Mouse (Mus musculus): ENCODE measurements at regions not wholly inside any gene's neighbourhood (a gene's known extent, or its start where the extent isn't known, plus 50 kb on each side); places are given as distances from the start of the nearest gene placed in this dataset.

- no peak for DNase-seq
Observed at GRCm38 (mm10) chr3:140874070-140874895, 337.9 kb downstream of the Pdha2 start.

GRCm38 (mm10) chr3:140872511-140872910 is 339.6 kb downstream of the Pdha2 start:
- DNase-seq = no peak

DNA sequence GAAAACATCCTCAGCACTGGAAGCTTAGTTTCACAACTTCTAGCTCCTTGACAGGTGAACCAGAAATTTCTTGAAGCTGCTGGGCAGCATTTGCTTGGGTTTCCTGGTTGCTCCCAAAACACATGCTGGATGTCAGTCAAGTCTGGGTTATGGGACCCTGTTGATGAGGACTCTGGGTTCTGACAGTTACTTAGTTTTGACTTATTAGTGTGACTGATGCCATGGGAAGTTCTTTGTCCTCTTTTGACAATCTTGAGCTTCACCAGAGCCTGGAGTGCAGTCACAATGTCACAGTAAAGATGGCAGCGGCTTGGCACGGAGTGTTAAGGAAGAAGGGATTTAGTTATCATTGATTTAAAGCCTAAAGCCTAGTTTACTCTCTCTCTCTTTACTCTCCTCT is 340.9 kb downstream of the Pdha2 start:
- DNase-seq = no peak

- DNase-seq = no peak
Observed at GRCm38 (mm10) chr3:140840197-140840596, 372.0 kb downstream of the Pdha2 start.

- no peak for DNase-seq
Observed at GRCm38 (mm10) chr3:140837976-140838581, 374.1 kb downstream of the Pdha2 start.

- no peak for DNase-seq
Observed at GRCm38 (mm10) chr3:140821266-140821665, 390.9 kb downstream of the Pdha2 start.

GRCm38 (mm10) chr3:140805586-140805985 is 406.6 kb downstream of the Pdha2 start:
- DNase-seq = no peak

- DNase-seq = no peak
Observed at GRCm38 (mm10) chr3:140792943-140793342, 419.2 kb downstream of the Pdha2 start.

DNA sequence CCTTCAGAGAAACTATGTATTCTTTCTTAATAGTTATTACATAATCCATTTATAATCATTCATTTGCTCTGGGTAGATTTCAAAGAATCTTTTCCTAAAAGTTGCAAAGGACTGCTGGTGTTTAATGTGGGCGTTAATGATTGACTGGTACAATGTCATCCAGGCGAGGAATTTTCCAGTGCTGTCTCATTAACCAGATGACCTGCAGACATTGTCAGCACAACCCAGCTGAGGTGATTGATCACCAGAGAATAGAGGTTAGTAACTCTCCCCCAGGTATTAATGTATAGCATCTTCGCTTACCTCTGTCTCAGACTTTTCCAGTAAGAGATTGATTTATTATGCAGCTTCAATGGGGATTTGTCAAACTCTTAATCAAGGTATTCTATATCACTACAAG is 426.5 kb downstream of the Pdha2 start:
- DNase-seq = no peak

GRCm38 (mm10) chr3:140760051-140760450 is 452.1 kb downstream of the Pdha2 start:
- no peak for DNase-seq

- DNase-seq = peak; percentile 51
Observed at GRCm38 (mm10) chr3:140744501-140744900, 467.7 kb downstream of the Pdha2 start.

DNA sequence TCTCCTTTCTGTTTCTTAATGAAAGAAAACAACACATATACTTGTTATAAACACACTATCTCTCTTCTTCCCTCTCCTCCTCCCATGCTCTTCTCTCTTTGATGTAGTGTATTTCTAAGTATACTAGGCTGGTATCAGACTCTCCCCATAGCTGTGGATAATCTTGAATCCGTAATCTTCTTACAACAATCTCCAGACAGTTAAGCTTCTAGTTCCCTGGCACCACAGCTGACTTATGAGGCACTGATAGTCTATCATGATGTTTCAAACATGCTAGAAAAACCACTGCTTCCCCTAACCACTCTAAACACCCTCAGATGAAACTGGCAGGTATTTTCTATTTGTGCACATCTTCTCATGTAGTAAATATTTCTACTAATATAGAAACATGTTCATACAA is 471.7 kb downstream of the Pdha2 start:
- DNase-seq = no peak

GRCm38 (mm10) chr3:140738654-140739369 is 473.3 kb downstream of the Pdha2 start:
- no peak for DNase-seq

DNA sequence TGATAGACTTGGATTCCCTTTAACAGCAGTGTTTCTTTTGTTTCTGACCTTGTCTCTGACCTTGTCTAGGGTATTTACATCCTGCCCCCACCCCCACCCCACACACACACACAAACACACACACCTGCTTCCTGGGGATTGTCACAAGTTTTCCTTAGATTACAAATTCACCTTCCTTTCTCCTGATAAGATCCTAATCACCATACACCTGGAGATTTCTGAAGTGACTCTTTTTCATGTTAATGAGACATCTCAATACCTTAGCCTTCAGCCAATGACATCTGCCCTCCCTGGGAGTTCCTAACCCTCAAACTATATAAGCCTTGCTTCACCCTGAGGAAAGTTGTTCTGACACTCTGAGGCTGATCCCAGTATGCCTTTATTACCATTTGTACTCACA is 495.3 kb downstream of the Pdha2 start:
- DNase-seq = no peak

GRCm38 (mm10) chr3:140707591-140708131 is 504.5 kb downstream of the Pdha2 start:
- DNase-seq = no peak

GRCm38 (mm10) chr3:140706725-140707124 is 505.4 kb downstream of the Pdha2 start:
- DNase-seq = no peak

DNA sequence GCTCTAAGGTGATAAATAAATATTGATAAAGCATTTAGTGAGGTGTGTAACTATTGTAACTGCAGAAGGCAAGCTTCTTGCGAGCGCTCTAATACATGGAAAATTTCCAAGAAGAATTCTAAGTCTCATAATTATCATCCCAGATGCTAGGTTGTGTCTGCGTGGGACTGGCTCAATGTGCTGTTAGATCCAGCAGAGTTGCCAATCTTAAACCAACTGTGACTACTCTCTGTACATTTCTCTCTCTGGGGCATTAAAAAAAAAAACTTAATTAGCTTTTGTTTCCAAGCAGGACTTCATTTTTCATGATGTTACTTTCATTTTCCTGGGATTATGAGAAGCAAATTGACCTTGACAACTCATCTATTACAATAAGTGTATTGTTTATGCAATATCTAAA is 506.6 kb downstream of the Pdha2 start:
- DNase-seq = no peak

- no peak for DNase-seq
Observed at GRCm38 (mm10) chr3:140702929-140703328, 509.2 kb downstream of the Pdha2 start.

DNA sequence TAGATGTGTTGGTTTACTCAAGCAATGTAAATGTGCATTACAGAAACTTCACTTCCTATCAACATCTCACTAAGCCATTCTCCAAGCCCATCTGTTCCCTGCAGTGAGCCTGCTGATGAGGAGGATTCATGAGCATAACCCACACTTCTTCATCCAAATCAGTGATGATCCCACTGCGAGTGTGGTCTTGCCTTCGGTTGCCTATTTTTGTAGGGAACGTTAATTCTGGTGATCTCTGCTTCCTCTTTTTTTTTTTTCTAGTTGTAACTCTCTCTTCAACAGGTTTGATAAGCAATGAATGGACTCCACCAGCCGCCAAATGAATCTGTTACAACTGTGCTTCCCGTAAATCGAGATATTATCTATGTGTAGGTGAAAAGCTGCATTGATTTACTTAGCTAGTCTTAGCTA is 509.9 kb downstream of the Pdha2 start:
- peak; percentile 42 for DNase-seq

DNA sequence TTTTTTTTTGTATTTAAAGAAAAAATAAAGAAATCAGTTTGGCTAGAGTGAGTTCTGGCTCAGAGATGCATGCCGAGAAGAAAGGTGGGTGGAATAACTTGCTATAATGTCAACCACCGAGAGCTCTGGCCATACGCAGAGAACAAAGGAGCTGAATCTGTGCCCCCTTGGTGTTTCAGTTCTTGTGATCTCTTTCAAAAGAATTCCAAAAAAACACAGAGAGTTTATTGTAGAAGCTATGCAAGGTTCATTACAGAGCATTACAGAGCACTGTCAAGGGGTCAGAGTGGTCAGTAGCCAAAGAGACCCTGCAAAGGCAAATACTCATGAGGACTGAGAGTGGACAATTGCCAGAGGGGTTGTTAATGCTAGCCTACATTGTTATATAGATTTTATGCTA is 514.9 kb downstream of the Pdha2 start:
- DNase-seq = no peak

DNA sequence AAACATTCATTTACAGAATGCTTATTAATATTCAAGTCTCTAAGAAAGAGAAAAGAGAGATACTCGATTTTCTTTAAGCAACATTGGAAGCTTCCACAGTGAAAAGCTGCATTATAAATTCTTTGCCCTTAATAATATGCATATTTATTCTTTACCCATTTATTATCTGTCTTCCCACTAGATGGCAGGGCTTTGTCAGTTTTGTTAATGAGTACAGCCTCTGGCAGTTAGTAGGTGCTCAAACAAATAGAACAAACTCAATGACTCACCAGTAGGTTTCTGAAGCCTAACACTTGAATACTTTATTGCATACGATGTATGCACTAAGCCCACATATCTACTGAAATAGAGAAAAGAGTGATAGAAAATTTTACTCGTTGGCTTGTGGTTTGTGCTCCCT is 529.4 kb downstream of the Pdha2 start:
- DNase-seq = no peak

- DNase-seq = no peak
Observed at GRCm38 (mm10) chr3:140645785-140646388, 566.3 kb downstream of the Pdha2 start.

GRCm38 (mm10) chr3:140619885-140620284 is 592.3 kb downstream of the Pdha2 start:
- DNase-seq = no peak
